Mouse (Mus musculus): ENCODE measurements around the gene Sdad1.

Gene Sdad1

DNA sequence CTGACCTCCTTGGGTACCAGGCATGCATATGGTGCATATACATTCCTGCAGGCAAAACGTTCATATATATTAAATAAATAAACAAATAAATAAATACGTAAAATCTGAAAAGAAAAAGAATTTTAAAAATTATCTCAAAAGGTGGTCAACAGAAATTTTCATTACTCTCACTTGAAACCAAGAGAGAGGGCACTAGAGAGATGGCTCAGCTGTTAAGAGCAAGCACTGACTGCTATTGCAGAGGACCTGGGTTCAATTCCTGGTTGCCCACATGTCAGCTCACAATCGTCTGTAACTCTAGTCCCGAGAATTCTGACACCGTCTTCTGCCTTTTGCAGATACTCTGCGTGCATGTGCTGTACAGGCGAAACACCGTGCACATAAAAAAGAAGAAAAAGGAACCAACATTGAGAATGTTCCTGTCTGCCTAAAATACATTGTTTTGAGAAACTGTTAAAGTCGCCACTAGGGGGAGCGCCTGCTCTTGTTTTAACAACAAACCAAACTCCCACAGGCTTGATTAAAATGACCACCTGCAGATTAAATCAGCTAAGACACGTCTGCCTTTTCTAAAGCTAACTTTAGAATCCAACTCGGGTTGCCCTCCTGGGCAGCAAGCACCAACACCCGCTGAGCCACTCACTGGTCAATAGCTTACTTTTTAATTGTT lies 1.9 kb upstream of the Sdad1 start:
- peak; percentile 94 to 98 for DNase-seq

DNA sequence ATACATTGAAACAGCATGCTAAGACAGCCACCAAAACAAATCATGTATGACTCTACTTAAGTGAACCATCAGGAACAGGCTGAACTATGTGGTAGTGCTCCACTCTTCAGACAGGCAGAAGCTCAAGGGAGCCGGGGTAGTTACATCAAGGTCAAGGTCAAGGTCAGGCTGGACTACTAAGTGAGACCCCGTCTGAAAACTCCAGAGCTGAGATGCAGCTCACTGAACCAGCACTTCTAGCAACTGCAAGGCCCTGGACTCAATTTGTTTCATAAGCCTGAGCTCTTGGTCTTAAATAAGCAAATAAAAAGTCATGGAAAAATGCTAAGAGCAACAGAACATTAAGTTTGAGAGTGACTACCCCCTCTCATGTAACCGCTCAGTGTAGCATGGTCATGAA lies 6.0 kb downstream of the Sdad1 start:
- no peak for DNase-seq

DNA sequence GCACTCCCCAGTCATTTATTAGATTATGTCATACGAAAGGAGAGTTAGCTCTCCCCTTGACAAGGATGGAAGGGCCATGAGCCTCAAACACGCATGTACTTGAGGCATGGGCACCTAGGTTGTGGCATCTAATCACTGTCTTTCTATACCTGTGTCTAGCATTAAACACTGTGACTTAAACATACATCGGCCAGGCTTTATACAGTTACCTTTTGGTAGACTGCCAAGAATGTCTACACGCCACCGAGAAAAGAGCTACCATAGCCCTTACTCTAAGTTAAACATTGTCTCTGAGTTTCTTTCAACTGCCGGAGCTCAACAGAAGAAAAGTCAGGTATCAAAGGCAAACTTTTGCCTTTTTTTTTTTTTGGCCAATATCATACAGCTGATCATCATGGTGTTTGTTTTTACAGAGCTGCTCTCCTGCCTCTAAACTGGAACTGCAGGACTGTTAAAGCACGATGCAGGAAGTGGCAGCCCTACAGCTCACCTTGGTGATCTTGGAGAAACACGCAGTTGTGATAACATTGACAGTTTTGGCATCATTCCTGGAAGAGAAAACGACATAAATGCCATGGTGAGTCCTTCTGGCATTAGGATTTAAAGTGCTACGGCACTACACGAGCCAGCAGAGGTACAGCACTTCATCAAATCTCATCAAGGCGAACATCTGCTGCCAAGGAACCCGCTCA lies 8.0 kb downstream of the Sdad1 start:
- no peak for DNase-seq

DNA sequence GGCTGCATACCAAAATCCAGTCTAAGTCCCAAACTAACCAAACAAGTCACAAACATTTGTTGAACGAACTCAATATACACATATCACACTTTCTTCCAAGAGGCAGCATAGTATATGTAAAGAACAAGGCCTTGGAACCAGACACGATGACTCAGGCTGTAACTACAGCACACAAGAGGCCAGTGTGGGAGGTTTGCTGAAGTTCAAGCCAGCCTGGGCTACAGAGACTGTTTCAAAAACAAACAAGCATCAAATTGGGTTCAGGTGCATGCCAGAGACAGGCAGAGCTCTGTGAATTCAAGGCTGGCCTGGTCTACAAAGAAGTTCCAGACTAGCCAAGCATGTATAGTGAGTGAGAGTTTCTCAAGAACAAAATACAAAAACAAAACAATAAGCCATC lies 15.8 kb downstream of the Sdad1 start:
- no peak for DNase-seq

DNA sequence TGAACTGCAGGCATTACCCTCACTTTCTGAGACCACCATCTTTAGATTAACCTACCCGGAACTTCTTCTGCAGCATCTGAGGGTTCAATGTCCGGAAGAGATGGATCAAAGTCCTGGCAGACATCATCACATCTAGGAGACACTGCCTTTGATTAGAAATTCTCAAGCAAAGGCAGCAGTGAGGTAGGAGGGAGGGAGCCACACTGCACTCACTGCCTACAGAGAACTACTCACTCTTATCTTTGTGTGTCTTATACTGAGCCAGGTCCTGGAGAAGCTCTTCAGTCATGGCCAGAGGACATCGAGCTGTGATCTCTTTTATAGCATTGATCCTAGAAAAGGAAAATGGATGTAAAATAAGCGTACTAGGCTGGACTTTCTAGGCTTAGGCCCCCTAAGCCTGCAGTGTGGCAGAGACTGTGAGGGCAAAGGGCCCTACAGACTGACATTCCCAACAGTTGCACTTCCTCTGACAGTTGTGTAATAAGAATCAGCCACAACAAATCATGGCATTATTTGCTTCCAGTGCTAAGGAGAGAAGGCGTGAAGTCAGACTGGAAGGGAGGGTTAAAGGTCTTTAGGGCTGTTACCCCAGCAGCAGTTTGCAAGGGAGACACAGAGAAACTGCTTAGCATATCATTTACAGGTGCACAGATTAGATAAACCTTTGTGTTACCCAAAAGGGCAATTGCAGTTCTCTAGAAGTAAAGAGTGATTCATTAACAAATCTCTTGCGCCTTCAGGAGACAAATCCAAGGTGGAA lies 18.4 kb downstream of the Sdad1 start:
- no peak for DNase-seq

DNA sequence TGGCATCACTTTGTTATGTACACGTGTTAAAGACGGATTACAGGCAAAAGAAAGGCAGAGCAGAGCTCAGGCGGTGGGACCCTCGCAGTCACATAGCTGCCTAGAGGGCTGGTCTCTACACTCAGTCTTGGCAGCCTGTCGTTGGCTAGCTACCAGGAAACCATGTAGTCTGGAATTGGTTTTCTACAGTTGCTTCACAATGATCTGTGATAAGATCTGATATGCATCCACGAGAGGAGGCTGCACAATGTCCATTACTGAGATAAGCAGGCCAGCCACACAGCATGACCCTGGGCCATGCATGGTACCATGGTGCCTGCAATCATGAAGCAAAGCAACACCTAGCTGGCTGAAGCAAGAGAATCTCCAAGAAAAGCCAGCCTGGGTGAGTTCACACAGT lies 22.4 kb downstream of the Sdad1 start:
- DNase-seq, result no peak

DNA sequence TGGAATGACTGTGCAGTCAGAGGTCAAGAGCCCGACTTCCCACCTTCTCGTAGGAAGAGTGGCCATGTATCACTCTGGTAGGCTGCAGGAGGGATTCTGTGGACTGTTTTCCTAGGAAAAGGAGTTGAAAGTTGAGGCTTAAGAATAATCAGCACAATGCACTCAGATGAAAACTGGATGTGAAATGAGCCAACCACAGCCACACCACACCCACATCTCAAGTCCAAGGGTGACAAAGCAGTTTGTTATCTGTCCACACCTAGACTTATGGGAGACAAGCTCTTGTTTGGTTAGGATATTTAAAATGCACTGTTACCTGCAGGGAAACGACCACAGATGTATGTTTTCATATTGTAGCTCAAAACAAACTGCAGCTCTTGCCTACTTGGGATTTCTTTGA lies 27.2 kb downstream of the Sdad1 start:
- no peak for DNase-seq

DNA sequence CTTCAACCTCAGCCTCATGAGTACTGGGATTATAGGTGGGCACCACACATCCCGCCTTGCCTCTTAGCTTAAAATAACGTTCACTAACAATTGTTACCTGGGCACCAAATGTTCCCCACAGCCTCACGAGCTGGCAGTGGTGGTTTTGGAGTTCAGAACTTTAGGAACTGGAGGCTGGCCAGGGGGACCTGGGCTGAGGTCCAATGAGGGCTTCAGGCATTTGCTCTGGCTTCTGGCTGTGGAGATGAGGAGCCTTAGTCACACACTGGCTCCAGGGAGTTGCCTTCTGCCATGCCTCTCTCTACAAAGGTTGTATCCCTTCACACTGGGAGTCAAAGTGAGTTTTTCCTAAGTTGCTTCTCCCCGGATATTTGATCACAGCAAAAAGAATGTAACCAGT lies 27.7 kb downstream of the Sdad1 start:
- peak; percentile 25 to 47 for DNase-seq

DNA sequence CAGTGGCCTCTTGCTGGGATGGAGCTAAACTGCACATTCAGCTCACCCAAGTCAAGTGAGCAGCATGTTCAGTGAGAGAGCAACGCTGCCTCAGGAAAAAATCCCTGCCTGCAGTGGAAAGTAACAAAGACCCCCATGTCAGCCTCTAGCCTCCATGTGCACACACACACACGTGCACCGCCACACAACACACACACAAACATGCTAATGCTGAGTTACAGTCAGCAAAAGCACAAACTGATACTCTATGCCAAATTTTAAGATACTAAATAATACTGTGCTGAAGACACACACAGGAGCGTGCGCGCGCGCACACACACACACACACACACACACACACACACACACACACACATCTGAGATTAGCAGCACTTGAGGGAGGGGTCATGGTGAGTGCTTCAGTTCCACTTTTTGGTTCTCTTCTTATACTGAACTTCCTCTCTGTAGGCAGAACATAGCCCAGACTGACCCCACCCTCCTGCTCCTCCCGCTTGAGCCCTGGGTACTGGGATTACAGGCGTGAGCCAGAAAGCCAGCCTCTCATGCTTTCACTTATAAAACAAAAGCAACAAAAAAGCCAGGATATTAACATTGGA lies 31.2 kb downstream of the Sdad1 start:
- no peak for DNase-seq

DNA sequence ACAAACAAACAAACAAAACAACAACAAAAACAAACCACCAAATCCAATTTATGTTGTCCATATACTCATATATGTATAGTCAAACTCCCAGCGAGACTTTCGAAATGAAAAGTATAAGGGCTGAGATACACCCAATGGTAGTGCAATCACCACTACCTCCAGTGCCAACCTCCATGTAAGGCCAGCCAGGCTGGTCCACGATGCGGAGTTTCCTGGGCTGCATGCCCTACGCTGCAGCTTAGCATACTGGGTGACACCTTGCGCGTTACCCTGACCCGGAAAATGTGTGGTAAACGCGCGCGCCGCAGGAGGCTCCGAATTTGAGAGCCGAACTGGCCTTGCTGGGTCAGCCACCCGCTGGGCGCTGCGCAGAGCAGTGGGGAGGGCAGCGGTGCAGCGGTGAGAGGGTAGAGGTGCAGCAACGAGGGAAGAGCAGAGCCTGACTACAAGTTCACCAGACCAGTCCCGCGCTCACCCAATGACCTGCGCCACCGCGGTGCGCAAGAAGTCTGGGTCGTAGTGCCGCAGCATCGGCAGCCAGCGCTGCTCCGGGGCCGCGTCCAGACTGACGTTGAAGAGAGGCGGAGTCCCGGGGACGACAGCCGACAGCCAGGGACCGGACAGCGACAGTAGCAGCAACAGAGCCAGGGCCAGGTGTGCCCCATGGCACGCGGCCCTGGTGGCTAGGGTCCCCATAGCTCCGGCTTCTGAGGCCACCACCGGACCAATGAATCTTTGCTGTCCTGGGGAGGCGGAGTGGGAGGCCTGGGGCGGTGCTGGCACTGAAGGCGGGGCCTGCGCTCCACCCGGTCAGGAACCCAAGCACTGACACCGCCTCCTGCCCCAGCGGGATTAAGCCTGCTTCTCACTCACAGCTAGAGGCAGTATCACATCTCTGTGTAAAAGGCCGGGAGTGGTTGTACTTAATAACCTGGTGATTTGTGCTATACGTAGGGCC lies 32.6 kb downstream of the Sdad1 start, which contains the start of gene Naaa:
Gene Naaa, minus strand, starts transcription at position 734 of the 958 bp plus-strand sequence.
- peak; percentile 86 for DNase-seq

DNA sequence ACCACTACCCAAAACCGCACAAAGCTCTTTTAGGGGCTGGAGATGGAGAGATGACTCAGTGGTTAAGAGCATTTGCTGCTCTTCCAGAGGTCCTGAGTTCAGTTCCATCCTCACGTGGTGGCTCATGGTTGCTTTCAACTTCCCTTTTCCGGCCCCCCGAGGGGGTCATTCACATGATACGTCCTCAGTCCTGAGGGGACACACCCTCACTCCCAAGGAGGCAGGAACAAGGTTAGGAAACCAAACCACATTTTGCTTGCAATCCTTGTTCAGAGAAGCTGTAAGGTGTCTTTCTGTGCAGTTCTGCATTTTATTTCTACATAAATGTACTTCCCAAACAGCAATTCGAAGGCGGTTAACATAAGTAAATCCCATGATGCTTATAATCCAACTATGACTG lies 39.8 kb downstream of the Sdad1 start:
- no peak for DNase-seq

DNA sequence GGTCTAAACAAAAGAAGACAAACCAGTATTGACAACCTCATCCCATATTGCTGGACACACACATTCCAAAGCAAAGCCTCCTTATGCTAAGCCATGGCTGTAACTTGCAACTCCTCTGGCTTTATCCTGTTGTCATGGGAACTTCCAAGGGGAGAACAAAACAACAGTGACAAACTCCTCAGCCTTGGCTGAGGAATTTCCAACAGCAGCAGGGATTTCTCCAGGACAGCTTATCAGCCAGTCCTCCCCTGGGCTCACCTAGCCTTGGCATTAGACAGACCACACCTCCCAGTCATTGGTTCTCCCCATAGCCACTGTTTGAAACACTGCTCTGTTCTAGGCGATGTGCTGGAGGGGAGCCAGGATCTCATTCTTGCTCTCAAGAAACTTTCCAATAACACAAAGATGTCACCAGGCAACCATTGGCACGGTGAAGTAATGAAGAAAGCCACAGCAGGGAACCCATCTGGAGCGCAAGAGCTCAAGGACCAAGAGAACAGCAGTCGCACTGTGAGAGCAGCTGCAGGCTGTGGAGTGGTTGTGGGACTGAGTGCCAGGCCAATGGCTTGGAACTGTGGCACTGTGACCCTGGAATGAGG lies 46.4 kb downstream of the Sdad1 start:
- peak; percentile 76 to 81 for DNase-seq

DNA sequence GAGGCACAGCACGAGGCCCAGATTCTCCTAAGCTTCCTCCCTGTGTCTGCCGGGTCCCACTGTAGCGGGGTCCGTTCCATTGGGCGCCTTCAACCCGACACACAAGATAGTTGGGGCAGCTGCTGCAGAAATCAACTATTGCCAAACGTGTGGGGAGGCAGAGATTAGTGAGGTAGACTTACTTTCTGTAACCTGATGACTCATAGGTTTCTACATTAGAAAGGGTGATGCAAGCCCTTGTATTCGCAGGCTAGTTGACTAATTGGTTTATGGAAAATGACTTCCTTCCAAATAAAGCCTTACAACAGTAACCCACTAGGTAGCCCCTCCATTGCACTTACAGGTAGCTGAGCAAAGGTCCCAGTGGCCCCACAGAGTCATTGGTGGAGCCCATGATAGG lies 47.6 kb downstream of the Sdad1 start:
- DNase-seq, result no peak

DNA sequence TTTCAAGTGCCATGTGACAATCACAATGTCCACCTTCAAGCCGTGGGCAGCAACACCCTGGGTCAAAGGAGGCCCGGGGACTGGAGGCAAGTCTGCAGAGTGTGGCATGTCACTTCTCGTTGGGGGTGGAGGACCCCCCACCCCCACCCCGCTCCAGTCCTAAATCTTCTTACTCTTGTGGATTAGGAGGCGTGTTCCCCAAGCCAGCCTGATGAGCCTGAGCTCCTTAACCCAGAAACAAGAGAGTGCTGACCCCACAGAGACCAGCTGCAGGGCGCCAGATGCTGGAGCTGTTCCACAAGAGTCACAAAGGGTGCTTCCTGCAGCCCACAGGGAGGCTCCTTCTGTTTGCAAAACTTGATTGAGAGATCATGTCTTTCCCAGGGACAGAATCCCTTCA lies 54.1 kb downstream of the Sdad1 start, which contains the start of gene Ppef2:
Gene Ppef2, minus strand, starts transcription at position 61 of the 400 bp plus-strand sequence.
- DNase-seq, result no peak

DNA sequence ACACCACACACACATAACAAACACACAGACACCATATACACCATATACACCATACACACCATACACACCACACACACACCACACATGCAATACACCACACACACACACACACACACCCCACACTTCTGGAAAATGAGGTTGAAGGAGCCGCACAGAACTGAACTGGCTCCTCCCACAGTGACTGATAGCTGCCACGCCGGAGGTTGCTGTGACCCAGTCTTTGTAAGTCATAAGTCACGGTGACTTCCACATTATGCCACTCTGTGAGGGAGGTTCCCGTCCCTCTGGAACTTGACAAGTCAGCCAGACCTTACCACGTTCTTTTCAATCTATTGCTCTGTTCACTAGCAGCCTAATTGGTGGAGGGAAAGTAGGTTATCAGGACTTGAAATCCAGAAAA lies 55.8 kb downstream of the Sdad1 start:
- no peak for DNase-seq

DNA sequence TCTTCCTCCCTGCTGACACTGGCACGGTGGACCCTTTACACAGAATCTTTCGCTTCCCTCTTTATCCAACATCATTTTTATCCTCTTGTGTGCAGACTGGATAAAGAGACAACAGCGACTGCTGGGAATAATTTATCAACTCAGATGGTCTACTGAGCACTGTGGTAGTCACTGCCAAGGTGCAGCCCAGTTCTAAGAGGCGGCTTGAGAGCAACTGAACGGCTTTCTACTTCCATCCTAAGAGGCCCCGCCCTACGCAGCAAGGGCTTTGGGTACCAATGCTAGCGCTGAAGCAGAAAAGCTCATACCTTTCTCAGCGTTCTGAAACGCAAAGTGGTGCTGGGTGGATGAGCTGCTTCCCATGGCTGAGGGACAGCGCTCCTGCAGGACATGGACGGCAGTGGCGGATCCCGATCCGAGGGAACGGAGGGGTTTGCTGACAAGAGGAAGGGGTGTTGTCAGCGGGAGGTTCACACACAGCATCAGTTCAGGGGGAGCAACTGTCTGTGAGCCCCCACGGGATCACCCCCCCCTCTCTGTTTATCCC lies 57.4 kb downstream of the Sdad1 start:
- peak; percentile 51 to 59 for DNase-seq

DNA sequence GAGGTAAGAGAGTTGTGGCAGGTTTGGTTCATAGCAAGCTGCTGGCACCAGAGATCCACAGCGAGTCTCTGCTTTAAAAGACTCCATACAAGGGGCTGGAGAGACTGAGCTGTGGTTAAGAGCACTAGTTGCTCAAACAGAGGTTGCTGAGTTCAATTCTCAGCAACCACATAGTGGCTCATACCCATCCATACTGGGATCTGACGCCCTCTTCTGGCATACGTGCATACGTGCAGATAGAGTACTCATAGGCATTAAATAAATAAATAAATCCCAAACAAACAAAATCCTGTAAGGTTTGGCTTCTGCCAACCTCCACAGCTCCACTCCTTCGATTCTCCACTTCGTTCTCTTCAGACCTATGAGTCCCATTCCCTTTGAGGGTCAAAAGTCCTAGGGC lies 58.2 kb downstream of the Sdad1 start:
- DNase-seq, result no peak

DNA sequence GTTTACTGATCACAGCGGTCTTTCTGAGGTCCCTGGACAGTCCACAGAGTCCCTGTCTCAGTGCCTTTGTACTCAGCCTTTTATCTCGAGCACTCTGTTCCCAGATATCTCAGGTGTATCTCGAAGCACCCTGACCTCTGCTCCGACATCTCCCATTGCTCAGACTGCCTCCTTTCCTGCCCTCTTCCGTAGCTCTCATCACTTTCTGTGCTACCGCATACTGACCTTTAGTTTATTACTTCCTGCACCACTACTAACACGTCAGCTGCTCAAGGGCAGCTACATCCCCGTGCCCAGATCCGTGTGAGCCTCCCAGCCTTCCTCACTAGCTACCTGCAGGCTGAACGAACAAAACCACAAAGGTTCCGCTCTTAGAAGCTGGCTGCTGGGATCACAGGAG lies 61.7 kb downstream of the Sdad1 start:
- DNase-seq, result no peak

DNA sequence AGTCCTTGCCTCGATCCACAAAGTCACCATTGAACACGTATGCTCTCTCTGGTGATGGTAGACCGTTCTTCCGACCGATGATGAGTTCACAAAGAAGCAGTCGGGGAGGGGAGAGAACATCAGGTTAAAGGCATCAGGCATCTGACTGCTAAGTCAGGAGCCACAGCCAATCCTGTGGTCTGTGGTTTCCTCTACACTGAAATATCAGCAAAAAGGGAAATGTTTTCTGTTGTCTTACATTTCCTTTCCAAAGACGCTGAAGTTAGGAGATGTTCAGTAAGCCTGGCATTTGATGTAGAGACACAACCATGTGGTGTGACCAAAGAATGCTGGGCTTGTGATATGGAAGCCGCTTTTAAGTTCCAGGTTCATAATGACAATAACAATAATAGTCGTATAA lies 64.8 kb downstream of the Sdad1 start:
- DNase-seq, result no peak

DNA sequence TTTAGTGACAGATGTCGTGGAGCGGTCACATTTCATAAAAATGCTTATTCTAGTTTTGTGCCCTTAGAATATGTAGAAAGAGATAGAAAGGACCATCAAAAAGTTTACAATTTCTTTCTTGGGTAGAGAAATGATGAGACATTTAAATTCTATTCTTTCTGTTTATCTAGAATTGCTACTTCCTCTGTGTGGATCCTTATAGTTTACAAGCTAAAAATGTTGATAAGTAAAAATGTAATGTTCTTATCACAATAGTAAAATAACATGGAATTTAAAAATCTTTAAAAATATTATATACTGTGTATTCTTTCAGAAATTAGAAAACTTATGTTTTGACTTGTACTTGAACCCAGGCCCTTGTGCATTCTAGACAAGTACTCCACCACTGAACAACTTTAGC lies 65.4 kb downstream of the Sdad1 start:
- DNase-seq, result no peak

DNA sequence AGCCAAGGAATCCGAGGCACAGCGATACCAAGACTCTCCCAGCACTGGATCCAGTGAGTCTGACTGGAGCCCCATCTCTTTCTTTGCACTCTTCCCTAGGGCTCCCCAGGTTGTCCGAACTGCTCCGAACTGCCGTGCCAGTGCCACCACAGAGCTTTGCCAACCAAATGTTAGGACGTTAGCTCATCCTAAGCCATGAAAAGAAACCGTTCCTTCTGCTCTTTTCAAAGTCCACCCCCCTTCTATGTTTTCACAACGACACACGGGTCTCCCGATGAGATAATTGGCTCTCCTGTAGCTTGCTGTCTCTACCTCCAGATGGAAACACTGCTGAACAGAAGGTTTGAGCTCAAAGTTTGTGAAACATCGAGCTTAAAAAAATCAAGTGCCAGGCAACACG lies 69.5 kb downstream of the Sdad1 start:
- no peak for DNase-seq
